Mouse (Mus musculus) thymus, postnatal 25 days (tissue): Measurements from ENCODE around the gene Mnd1.

ENCODE experiments used
- DNase-seq: peaks from one replicate; pipeline ENCODE4 v3.0.0; 2022

Gene Mnd1

DNA sequence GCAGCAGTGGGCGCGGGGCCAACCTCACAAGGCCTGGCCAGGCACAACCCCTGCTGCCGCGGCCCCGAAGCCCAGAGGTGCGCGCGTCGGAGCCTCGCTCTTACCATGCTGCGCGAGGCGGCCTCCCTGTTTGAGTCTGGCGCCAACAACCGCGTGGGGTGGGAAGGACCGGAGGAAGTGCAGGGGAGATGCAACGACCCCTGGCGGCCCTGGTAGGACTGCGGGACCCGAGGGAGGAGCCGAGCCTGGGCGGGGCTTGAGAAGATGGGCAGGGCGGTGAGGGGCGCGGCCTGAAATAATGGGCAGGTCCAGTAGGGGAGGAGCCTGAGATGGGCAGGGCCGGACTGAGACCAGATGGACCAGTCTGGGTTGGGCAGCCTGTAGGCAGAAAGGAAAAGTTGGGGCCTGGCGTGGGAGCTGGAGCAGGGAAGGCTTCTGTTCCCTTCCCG is at the start of gene Mnd1:
TSS of gene Mnd1 (minus strand) at position 229 of the 449 bp plus-strand sequence.
- peak; percentile 98 for DNase-seq

DNA sequence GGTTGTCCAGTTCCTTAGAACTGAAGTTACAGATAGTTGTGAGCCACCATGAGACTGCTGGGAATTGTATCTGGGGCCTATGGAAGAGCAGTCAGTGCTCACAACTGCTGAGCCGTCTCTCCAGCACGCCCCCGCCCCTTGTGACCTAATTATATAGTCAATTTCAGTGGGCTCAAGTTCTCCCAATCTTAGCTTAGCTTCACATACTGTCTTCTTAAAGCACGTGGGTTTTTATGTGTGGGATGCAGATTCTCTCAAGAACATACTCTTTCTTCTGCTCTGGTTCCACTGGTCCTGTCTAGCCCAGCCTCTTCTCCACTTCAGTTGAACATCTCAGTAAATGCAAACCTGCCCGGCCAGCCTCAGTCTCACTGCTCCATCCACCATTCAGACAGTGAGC is 49.1 kb upstream of the Mnd1 start:
- no peak for DNase-seq

DNA sequence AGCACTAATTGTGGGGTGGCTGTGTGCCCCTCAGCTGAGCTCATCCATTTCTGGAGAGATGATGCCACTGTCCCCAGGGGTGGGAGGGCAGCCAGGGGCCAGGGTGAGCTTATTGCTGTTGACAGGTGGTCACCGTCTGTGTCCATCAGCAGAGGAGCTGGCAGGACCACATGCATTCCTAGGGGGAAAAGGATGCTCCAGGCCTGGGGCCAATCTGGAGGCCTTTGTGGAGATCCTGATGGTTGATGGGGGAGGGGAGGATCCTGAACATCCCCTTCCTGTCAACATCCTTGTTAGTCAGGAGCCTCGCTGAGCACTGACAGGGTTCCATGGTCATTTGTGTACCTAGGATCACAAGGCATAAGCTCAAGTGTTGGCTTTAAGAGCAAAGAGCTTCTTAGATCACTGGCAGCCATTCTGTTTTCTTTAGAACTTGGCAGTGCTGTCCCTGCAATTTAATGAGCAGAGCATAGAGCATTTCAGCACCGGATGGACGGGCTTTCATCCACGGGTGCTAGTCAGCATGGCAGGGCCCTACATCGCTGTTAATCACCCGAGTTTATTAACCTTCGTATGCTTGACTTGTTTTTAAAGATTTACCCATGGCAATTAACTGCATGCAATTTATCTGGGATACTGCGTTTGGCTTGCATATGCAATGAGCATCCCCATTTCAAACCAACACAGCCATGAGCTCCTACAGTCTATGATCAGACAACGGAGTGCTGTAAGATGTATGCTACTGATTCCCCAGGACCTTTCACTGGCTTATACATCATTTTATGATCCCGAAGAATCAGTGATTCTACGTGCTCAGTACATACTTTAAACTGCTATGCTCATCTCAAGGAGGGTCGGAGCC is 45.2 kb upstream of the Mnd1 start:
- no peak for DNase-seq

DNA sequence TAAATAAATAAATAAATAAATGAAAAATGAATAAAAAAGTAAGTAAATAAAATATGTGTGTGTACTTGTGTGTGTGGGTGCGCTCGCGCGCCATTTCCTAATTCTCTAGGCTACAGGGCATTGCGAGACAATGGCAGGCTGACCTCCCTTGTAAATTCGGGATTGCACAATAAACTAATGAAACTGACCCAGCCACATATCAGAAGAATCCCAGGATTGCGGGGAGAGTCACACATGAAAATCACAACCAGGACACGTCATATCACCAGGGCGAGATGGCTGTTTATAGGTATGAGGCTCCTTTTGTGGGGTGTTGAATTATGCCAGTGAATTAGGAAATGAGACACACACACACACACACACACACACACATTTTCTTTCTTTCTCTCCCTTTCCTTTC is 43.9 kb upstream of the Mnd1 start:
- DNase-seq = no peak

DNA sequence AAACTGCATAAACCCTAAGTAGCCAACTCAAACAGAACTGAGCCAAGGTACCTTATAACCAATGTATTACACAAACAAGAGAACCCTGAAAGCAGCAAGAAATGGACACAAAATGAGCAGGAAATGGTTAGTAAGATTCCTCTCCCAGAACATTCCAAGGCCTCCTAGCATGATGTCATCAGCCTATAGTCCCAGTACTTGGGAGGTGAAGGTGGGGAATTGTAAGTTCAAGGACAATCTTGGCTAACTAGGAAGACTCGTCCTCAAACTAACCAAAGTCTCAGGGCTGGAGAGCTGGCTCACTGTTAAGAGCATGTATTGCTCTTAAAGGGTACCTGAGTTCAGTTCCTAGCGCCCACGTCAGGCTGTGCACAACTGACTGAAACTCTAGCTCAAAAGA is 42.6 kb upstream of the Mnd1 start:
- no peak for DNase-seq

DNA sequence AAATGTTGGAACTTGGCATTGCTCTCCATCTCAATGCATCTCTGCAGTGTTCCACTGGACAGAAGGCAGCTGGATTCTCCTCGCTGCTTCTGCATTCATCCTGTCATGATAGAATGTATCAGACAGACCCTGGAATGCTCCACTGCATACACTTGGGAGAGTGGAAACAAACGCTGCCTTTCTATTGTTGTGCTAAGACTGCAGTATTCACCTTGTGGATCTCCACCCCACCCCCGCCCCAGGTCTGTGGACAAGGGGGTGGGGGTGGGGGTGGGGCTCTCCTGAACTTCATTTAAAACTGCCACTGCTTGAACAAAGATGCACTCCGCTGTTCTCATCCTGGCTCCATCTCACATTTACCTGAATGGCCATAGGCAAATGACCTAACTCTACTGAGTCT is 38.3 kb upstream of the Mnd1 start:
- no peak for DNase-seq

DNA sequence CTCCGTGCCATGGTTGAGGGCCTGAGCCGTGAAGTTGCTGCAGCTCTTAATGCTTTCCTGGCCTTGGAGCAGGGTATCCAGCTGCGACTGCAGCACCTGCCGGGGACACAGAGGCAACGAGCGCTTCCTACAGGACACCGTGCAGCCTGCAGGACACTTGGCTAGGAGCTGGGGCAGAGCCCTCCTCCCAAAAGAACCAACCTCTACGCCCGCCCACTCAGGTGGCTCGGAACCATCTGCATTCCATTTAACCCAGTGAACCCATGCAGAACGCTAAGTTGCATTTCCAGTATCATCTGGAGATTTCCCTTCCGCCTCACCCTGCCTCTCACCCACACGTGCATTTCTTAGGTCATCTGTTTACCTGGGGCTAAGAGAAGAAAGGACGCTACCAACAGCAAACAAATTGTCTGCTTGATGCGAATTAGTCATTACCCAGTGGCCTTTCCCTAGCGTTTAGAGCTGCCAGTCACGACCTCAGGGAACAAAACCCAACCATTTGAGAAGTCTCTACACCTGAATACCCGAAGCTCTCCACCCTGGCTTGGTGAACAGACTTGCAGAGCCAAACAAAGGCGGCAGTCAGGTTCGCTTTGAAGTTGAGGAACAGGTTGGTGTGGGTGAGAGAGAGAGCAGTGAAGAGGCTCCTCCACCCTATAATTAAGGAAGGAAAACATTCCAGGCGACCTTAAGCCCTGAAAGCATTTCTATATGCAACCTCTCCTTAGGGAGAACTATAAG is 35.7 kb upstream of the Mnd1 start:
- DNase-seq = no peak

DNA sequence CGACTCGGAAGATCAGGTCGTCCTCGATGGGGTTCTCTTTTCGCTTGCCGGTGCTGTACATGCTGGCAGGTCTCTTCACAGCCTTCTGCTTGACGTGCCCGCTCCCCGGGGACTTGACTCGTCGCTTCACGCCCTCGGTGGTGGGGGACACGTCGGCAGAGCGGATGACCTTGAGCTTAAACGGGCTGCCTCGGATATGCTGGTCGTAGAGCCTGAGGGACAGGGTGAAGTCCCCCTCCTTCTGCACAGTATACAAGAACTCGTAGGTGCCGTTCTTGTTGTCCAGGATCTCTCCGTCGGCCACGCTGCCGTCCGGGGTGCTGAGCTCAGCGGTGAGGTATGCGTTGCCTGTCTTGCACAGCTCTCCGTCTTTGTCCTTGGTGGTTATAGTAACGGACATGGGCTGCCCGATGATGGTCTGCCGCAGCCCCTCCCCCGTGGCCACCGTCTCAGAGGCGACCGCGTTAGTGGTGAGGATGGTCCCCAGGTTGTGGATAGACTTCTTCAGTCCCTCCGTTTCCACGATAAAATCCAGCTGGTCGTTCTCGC is 35.0 kb upstream of the Mnd1 start:
- DNase-seq = peak; percentile 9

DNA sequence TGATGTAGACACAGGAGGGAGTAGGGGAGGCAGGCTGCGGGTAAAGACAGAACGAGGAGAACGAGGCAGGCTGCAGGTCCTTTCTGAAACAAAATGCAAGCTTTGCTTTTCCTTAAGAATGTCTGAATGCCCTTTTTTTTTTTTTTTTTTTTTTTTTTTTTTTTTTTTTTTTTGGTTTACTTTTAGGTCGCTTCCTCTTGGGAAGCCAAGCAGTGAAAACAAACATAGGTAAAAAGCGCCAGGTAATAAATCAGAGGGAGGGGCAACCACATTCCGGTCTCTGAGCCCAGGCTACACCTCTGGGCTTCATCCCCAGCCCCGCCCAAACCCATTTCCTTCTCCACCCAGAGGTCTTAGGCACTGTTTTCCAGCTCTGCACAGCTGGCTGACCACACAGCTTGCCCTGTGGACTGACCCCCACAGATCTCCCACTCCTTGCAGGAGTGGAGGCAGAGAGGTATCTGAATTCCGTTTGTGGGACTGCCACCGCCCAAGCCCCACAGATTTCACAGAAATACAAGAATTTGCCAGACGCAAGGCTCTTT is 34.1 kb upstream of the Mnd1 start:
- no peak for DNase-seq

DNA sequence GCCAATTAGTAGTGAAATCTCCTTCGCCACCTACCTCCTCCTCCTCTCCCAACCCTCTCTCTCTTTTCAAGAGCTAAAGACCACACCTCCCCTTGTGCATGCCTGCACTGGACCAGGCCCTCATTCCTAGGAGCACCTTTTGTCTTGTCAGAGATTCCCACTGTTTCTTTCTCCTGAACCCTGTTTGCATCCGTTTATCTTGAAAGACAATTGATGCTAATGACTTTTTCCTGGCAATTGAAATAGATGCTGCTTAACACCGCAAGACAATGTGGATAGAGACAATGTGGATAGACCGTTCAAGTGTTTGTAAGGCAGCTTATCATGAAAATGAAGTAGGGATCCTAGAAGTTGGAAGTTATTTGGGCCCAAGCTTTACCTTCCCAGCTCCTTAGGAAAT is 26.1 kb upstream of the Mnd1 start:
- no peak for DNase-seq

DNA sequence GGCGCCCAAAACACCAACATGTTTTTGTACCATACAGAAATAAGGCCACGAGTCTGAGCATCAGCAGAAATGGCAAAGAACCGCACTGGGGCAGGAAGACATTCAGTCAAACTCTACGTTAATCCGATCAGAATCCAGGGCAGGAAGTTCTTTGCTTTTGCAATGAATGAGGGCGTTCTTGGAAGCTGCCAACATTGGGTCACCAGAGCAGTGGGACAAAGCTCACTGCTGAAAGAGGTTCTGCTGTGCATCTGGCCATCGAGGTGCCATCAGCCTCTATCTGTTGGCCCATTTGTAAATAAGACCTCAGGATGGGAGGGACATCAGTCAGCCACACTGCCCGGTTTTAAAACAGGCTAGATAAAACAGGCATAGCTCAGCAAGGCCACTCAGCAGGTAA is 25.5 kb upstream of the Mnd1 start:
- DNase-seq = no peak

DNA sequence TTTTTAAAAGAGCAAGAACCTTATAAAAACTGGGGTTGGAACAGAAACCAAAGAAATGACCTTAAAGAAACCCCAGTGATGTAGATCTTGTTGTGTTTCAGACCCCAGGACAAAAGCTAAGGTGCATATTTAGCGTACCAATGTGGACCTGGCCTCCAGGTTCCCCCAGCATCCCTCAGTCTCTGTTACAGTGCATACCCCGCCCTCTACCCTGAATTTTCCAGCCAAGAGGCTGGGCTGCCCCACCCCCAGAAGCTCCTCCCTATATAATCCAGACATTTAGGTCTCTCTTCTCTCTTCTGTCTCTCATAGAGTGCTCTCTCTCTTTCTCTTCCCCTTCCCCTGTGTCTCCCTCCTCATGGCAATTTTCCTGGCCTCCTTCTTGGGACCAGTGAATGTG is 24.7 kb upstream of the Mnd1 start:
- no peak for DNase-seq

DNA sequence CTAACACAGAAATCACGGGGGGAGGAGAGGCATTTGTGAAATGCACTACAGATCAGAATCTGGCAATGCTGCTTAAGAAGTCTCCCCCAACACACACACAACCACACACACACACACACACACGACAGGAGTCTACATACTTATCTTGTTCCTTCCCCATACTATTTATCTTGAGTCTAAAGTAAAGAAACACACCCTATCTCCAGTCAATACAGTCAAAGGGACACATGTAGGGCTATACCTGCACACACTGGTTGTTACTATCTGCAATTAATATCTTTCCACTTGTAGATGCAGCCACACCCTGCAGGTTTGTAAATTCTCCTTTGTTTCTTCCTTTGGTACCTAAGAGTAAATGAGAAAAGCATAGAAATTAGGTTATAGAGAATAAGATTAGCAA is 22.2 kb upstream of the Mnd1 start:
- no peak for DNase-seq

DNA sequence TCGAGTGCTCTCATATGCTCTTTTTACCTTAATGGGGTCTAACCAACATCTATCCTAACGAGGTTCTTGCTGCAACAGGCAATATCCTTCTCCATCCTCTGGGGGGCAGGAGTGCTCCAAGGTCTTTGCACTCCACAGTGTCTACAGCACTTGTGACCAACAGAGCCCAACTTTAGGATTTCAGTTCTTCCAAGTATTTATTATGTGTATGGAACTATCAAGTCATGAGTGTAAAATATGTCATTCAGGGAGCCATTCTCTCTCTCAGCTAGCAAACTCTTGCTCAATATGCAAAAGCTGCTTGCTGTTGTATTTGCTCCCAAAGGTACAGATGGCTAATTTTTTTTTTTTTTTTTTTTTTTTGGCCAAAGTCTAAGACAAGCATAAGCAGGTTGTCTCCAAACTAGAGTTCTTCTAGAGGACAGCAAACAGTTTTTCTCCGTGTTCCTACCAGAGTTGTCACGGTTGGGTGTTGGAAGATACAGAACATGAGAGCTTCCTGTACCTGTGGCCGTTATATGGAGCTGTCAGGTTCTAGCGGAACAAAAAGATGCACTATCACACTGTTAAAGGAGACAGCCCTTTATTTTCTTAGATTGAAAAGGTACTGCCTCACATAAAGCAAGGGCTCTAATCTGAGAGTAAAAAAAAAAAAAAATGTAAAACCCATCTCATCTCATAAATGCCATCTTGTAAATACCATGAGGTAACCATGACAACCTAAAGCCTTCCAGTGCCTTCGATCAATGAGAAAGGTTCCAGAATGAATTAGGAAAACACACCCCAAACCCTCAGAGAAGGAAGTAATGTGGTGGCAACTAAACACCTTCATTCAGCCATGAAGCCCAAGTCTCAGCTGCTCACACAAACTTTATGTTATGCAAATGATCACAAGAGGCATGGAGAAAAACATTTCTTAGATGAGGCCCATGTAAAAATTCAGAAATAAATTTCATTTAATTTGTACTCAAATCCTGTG is 20.0 kb upstream of the Mnd1 start:
- DNase-seq = peak; percentile 74

DNA sequence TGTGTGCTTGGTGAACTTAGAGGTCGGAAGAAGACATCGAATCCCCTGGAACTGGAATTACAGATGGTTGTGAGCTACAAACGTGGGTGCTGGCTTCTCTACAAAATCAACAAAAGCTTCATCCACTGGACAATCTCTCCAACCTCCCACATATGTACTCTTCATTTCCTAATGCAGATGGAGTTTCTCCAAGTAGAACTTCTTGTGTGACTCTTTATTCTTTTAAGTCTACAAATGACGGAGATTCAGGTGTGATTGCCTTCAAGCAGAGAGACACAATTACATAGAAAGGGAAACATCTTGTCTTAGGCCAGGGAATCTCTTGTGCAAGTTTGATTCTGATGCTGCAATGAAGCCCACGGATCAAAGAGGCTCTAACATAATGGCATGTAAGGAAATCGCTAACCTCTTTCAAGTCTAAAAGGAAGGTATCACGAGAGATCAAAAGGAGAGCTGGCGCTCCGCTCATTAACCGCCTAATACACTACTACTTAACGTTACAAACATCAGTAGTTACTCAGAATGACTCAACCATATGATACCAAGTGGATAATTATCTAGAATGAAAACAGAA is 18.1 kb upstream of the Mnd1 start, which contains the start of gene Gm6525:
TSS of gene Gm6525 (plus strand) at position 524 of the 574 bp plus-strand sequence.
- DNase-seq = no peak

DNA sequence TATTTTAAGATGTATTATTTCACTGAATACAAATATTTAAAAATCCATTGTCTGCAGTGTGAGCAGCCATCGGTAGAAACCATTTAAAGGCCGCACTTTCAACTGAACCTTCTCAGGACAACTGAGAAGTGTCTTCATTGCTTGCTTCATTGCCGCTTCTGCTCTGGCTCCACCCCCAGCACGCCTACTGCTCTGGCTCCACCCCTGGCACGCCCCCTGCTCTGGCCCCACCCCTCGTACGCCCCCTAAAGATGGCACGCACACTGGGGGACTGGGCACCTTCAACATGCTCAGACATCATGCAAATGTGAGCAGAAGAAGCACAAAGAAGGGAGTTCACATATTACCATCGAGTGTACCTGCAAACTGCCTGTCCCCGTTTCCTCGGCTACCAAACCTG is 16.8 kb upstream of the Mnd1 start:
- no peak for DNase-seq

DNA sequence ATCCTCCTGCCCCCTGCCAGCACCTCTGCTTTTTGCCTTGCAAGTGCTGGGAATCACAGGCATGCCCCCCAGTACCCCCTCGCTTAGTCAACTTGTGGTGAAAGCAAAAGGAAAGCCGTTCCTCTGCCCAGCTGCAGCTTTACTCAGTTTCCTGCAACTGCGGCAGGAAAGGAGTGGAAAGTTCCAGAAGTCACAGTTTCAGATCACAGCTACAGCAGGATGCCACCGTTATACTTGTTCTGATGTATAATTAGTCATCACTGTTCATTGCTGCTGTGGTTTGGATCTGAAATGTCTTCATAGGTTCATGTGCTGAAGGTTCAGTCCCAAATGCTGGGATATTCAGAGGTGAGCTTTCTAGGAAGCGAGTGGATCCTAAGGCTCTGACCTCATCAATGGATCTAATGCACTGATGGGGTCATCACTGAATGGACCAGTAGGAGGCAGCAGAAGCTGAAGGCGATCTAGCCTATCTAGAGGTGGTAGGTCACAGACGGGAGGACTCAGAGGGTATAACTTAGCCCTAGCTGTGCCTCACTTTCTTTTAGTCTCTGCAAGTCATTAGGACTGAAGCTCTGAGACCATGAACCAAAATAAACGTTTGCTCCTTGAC is 13.9 kb upstream of the Mnd1 start:
- peak; percentile 14 for DNase-seq

DNA sequence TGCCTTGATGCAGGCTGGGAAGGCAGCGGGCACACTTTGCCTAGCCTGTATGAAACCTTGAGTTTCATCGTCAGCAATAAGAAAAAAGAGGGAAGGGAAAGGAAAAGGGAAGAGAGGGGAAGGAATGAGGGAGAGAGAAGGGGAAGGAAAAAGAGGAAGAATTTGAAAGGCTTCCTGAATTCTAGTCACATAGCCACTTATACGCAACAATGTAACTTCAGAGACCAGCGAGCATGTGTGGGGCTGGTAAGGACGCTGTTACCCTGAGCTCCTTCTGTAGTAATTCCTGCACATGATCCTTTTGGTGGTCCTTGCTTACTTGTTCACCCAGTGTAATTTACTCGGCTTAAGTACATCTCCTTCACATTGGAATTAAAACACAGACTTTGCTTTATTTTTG is 13.4 kb upstream of the Mnd1 start:
- DNase-seq = no peak

DNA sequence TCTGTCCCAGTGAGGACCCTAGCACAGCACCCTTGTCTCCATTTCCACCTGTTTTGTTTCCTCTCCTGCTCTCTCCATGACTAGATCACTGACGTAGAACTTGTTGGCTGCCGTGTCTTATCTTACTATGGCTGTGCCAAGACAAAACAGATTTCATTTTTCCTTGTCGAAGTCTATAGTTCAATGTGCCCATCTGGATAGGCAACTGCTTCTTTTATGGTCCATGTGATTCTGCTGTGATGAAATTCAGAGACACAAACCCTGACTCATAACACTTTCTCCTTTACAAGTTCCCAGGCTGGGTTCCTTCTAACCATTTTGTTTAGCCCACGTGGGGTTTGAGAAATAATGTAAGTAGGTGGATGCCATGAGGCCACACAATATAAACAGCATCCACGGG is 10.5 kb upstream of the Mnd1 start:
- no peak for DNase-seq

DNA sequence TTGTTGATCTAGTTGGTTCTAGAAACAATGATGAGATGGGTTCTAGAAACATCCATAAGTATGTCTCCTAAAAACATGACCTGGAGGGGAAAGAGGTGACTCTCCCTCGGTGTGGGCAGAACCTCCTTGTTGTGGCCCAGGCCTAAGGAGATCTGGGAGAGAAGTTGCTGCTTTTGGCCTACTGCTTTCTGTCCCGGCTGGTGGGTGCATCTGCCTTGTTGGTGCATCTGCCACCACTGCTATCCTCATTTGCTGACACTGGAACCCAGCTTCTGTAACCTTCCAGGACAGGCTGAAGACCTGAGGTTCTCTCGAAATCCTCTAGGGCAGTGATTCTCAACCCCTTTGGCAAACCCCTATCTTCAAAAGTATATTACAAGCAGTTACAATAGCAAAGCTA is 9.8 kb upstream of the Mnd1 start:
- DNase-seq = no peak

DNA sequence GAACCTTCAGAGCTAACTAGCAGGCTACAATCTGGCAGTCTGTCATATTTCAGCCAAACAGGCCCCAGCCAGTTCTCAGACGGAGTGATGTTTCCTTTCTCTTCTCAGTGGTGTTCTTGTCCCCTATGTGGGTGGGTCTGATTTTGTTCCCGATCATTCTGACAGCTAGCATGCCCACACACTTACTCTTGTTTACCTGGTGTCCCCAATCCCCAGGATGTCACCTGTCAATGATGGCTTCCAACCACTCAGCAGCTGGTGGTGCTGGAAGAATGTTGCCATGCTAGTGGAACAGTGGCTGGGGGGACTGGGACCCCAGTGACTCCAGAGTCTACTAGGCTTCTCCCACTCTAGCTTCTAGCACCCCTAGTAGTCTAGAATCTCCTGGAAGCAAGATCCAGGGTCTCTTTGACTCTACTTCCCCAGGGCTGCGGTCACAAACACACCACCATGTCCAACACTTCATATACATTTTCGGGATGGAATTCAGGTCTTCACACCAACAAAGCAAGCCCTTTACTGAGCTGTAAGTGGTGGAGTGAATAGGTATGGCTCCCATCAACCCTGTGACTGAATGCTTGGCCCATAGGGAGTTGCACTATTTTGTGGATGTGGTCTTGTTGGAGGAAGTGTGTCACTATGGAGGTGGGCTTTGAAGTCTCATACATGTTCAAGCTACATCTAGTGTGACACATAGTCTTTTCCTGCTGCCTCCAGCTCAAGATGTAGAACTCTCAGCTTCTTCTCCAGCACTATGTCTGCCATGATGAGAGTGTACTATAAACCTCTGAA is 2.2 kb upstream of the Mnd1 start:
- no peak for DNase-seq
